Mouse (Mus musculus) urinary bladder, adult 18-20 months (tissue): ENCODE results near the gene Foxo1.

Experiments used
- DNase-seq, 2 experiments: peaks; one replicate each; pipeline ENCODE4 v3.0.0; 2022; ENCODE audit warnings: low spot score in 2 of 2, mixed read lengths in 2 of 2

Foxo1 gene

DNA sequence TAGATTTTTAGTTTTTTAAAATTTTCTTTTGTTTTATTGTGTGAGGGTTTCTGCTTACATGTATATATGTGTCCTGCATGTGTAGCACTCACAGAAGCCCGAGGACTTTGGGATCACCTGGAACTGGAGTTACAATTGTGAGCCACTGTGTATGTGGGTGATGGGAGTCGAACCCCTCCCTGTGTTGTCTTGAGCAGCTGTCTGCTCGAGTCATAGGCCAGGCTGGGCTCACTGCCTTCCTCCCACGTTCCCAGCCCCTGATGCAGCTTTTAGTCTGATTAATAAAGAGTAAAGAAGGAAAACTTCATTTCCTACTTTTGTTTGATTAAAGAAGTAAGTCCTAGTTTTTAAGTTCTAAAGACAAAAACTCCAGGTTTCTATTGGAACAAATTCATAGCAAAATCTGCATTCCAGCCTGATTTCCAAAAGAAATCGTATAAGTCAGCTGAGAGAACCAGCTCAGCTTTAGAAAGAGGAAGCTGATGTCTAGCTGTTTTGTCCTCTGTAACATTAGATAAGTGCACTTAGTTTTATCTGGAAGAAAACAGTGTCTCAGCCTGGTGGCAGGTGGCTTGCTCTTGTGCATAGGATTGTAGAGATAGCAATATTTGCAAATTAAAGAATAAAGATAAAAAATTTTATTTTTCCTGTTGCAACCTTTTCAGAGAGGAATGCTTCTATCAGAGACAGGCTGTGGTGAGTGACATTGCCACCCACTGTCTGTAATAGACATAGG lies 40.6 kb downstream of the Foxo1 start:
- no peak for DNase-seq

DNA sequence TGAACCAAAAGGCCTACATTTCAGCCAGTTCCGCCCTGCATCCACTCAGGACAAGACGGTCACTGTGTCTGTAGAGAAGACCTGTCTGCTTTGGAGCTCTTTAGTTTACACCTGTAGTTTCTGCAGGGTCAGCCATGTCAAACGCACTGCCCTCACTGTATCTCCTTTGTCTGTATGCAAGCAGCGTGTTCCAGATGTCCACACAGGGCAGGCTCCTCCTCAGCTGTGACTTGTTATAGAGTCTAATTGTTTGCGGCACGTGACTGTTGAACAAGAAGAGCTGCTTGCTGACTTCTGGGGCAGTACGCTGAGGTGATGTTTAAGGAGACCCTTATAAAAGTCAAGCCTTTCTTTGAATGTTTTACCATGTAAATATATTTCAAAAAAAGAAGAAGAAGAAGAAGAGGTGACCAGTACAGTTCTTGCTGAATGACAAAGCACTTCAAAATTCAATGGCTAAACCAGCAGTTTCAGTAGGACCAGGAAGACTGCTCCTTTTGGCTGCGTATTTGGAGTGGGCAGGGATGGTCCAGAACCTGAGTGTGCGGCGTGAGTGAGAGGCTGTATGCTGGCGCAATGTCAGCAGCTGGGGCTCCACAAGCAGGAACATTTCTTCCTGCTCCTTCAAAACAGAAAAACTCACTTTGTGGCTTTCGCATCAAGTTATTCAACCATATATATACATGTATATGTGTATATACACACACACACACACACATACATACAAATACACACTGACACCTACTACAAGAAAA lies 52.6 kb downstream of the Foxo1 start:
- DNase-seq, result no peak

DNA sequence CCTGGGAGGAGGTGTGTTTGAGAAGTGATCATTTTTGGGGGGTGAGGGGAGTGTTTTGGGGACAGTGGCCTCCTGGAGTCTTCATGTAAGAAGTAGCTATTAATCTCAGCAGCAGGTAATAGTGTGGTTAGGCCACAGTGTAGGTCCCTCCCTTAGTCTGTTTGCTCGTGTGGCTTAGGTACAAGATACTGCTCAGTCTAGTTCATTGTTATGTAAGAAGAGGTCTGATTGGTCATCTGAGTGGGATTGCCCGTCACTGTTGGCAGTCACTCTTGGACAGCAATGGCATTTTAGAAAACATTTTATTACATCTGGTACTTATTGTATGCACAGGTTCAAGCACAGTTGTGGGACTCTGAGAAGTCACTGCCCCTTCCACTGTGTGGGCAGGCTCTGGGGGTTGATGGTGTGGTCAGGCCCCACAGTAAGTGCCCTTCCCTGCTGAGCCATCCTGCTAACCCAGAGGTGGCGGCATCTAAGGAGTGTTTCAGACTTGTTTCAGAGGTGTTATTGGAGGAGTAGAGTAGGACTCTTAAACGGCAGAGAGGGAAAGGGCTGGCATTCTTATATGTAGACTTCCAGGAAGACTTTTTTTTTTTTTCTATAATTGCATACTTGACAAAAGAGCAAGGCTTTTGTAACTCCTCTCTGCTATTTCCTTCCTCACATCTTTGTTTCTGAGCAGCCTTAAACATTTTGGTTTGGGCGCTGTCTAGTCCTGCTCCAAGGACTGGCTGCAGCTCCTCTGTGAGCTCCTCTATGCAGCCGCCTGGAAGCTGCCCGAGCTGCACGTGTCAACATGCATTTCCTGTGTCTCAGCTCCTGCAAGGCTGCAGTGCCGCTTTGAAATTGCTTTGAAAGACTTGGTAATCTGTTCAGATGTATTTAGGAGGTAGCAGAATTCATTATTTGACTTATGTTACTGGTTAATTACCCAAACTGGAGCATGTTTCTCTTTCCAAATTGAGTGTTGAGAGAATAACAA lies 54.6 kb downstream of the Foxo1 start:
- no peak for DNase-seq

DNA sequence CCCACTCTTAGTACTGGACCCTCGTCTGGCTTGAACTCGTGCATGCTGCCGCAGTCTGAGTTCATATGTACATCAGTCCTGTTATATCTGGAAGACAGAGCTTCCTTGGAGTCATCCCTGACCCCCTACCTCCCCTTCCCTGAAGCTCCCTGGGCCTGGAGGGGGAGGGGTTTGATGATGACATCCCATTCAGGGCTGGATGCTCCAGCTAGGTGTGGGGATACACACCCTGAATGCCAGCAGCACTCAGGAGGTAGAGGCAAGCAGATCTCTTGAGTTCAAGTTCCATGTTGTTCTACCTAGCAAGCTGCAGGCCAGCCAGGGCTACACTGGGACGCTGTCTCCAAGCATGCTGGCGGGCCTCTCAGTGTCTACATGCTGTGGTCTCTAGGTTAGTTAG lies 56.9 kb downstream of the Foxo1 start:
- DNase-seq, result no peak

DNA sequence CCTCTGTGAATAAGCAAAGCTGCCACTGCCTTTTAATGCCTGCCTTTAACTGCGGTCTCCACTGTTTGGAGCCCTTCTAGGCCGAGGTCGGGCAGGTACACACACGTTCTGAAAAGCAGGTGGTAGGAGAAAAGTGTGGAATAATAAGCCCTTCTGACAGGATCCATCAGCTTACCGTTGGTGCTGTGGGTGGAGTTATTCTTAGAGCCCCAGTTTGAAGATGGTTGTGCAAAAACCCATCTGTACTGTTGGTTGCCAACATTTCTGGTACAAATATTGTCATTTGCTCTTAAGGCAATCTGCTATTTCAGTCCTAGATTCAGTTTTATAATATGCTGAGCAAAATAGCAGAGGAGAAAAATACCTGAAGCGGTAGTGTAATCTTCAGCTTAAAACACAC lies 58.6 kb downstream of the Foxo1 start:
- no peak for DNase-seq

DNA sequence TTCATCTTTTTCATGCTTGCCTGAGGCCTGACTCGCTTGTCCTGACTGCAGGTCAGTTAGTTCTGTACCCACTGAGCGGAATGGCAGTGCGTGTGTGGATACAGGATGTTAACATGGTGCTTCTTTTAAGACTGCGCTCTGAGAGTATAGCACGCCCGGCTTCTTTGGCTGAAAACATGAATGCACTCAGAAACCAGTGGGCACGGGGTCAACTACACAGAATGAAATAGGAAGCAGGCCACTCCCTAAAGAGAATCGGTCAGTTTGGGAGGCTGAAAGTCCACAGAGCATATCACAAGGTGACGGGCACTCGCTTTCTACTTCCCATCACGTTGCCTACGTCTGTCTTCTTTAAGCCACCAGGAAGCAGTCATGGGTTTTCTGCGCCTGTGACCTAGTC lies 59.0 kb downstream of the Foxo1 start:
- DNase-seq, result no peak

DNA sequence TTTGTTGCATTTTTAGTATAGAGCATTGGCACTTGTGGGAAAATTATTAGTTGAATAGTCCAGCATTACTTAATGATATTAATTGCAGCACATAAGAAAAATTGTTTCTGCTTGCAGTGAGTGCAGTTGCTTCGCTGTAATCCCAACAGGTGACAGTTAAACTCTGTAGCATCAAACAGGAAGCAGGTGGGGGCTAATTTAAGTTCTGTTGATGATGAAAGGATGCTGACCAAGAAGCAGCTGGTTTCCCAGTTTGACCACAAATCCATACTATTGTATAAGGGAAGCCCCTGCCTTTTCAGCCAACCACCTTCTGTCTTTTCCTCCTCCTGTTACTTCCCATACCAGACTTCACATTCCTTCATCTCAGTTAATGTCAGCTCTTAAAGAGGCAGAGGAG lies 63.6 kb downstream of the Foxo1 start:
- no peak for DNase-seq

DNA sequence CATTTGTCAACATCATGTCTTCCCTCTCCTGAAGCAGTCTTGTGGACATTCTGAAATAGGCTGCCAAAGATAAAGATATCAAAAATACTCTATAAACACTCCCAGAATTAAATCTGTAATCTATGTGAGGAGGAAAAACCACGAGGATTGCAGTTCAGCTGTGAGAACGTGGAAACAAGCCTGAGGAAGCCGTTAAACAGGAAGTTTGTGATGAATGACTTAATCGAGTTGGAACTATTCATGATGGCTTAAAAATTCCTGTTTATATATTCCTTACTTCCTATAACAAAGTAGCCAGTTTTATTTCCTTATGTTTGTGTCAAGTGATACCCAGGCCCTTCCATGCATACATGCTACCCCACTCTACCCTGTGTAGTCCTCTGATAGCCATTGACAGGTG lies 70.6 kb downstream of the Foxo1 start:
- DNase-seq, result no peak

DNA sequence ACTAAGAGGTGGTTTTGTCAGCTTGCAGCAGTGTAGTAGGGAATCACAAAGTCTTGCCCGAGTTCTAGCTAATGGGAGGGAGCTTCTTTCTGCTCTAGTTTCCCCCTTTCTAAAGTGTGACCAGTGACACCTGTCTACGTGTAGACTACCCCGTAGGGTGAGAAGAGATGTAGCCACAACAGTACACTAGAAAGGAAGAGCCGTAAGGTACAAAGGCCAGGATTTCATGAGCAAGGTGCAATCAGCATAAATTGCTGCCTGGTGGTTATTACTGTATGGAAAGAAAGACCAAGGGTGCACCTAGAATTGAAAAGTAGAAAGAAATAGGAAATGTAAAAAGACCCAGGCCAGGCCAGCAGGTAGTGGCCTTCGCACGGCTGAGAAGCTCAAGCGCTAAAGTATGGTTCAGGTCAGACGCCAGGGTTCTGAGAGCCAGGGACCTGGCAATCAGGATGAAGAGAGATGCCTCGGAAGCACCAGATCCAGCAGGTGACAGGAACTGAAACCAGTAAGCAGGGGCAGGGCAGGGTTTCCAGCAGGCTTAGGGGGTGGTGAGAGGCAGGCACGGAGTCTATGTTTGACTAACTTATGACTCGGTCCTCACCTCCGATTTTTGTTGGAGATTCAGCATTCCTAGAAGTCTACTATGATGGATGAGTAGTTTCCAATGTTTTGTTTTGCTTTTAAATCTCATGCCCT lies 72.3 kb downstream of the Foxo1 start:
- no peak for DNase-seq

DNA sequence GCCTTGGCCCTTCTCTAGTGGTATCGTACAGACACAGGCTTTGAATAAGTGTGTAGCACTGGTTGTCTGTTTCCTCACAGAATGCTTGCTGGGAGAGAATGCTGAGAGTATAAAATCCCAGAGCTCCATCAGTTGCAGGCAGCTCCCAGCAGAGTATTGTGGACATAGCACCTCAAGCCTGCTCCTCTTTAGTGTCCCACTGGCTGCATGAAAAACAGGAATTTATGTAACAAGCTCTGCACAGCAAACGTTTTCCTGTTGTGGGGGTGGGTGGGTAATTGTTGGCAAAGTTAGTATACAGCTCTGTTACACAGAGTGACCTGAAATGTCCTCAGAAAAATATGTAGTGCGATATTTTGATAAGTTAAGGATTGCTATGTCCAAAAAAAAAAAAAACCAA lies 74.1 kb downstream of the Foxo1 start:
- no peak for DNase-seq

DNA sequence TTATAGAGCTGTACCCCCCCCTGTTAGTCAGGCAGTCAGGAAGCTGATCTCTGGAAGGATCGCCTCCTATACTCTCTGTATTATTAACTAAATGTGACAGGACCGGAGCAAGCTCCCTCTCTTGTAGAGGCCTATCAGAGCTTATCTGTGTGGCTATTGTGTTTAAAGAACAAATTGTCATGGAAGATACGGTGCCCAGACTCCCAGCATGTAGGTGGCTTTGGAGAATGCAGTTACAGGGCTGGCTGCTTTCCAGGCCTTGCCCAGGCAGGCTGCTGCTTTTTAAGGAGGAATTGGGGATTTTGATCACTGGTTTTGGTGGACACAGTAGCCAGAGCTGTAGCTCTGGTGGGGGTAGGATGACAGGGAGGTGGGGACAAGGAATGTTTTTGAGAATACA lies 74.7 kb downstream of the Foxo1 start:
- DNase-seq, result peak in 1 of 2 experiments; percentile 18

DNA sequence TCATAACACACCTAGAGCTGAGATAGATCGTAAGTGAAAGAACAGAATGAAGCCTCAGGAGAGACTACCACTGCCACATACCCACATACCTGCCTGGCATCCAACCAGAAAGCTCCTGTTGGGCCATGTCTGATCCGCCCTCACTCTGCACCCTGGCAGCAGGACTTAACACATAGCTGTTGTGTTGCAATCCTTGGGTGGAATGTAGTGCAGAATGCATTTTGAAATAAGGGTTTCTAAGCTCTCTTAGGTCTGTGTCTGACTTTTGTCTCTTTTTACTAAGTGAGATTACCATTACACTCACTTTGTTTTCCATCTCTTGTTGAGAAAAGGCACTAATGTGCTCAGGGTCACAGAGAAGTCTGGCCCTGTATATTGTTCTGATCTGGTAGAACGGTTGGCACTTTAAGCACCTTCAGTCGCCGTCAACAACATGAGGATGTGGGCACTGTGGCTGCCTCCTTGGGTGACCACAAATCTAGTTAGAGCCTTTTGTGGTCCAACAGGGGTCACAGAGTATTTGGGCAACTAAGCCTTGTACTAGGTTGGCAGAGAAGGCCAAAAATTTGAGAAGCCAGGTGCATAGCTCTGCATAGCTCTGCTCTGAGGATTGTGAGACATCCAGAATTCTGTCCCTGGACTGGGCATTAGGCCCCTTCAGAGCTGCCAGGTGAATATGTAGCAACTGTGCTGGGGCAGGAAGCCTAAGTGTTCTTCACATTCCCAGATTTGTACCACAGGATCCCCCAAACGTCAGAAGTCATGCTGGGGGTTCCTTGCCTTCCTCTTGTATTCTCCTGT lies 75.3 kb downstream of the Foxo1 start:
- peak; percentile 25 to 37 for DNase-seq

DNA sequence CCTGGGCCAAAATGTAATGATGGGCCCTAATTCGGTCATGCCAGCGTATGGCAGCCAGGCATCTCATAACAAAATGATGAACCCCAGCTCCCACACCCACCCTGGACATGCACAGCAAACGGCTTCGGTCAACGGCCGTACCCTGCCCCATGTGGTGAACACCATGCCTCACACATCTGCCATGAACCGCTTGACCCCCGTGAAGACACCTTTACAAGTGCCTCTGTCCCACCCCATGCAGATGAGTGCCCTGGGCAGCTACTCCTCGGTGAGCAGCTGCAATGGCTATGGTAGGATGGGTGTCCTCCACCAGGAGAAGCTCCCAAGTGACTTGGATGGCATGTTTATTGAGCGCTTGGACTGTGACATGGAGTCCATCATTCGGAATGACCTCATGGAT lies 77.7 kb downstream of the Foxo1 start:
- no peak for DNase-seq

DNA sequence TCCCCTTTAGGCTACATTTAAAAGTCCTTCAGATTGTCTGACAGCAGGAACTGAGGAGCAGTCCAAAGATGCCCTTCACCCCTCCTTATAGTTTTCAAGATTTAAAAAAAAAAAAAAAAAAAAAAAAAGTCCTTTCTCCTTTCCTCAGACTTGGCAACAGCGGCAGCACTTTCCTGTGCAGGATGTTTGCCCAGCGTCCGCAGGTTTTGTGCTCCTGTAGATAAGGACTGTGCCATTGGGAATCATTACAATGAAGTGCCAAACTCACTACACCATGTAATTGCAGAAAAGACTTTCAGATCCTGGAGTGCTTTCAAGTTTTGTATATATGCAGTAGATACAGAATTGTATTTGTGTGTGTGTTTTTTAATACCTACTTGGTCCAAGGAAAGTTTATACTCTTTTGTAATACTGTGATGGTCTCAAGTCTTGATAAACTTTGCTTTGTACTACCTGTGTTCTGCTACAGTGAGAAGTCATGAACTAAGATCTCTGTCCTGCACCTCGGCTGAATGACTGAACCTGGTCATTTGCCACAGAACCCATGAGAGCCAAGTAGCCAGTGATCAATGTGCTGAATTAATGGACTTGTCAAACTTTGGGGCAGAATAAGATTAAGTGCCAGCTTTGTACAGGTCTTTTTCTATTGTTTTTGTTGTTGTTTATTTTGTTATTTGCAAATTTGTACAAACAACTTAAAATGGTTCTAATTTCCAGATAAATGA lies 79.0 kb downstream of the Foxo1 start:
- no peak for DNase-seq

DNA sequence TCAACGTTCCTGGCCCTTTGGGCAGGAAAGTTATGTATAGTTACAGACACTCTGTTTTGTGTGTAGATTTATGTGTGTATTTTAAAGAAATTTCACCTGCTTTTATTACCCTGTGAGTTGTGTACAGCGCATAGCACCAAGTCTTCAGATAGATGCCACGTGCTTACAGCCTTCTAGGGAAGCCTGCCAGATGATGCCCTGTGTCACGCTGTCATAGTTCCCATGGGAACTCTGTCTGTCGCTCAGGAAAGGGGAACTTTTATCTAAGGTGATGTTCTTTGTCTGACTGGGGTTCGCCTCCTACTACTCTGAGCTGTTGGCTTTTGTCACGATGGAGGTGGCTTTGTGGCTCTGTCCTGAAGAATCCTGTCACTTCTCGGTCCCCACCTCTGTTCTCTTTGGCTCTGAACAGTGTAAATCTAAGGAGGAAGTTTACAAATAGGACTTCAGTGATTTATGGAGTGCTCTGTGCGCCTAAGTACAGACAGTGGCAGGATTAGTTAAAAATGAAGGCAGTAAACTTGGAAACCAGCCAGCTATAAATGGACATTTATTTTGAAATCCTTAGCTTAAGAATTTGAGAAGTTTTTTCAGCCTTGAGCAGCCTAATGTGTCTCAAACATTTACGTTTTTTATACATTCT lies 80.0 kb downstream of the Foxo1 start:
- no peak for DNase-seq

DNA sequence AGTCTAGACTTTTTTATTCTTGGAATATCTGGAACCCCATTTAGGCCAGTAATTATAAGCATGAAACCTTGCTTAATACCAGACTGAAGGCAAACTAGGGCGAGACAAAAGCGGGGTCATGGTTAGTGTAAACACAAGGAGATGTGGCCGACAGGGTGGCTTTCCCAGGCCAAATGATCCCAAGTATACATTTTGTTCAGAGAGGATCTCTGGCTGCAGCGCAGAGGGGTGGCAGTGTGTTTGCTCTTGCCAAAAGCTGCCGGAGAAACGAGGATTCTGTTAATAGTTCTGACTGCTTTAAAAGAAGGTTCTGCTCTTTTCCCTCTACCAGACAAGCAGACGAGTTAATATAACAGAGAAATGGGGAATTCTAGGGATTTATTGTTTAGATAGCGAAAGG lies 82.5 kb downstream of the Foxo1 start:
- DNase-seq, result no peak

DNA sequence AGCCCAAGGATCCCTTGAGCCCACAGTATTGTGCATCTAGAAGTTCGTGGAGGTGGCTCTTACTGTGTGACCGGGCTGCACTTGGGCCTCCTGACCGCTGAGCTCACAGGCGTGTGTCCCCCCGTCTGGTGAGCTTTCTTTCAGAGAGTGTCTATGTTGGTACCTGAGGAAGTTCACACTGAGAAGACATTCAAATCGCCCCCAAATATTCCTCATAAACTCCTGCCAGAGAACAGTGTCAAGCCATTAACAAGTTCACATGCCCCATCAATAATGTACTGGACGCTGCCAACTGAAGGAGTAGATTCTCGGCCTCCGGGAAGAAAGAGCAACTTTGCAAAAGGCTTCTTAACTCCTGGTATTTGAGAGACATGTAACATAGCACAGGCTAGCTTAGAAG lies 83.8 kb downstream of the Foxo1 start:
- no peak for DNase-seq

DNA sequence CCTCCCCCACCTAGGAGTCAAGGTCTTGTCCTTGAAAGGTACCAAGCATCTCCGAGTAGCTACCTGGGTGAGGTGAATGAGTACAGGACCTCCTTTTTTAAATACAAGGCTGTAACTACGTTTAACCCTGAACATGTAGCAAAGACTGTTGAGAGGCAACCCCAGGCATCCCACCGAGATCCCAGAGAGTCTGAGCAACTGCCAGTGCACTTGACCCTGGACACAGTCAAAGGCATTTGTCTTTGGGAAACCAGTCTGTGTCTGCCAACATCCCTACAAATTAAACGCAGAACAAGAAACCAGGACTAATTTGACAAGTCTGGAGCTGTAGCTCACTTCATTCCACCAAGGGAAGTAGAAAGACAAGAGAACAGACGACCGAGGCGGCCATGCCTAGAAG lies 86.1 kb downstream of the Foxo1 start:
- no peak for DNase-seq

DNA sequence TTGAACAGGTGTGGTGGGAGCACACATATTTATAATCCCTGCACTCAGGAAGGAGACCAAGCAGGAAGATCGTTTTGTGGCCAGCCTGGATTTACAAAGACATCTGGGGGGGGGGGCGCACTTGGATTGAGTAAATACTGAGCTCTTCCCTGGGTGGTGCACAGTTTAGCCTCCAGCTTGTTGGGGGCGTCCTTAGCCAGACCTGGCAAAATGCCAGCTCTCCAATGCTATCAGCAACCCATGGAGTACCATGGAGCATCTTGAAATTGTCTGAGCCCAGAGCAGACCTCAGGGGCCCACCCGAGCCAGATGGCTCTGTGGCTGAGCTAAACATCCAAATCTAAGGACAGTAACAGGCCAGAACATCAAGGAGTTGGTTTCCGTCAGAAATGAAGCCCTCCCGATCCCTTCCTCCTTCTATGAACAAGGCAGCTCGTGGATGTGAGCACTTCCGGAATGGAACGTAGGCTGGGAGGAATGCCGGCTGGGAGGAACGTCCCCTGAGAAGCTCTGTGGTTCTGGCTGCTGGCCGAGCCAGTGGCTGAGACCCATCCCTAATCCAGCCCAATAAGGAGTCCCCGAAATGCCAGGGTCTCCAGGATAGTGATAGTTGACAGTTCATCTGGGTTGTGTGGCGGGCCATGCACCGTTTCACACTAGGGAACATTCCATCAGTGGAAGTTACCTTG lies 89.3 kb downstream of the Foxo1 start:
- no peak for DNase-seq
